Mouse (Mus musculus) E14TG2a.4 (cell line): ENCODE results near the gene Nipsnap3b.

ENCODE experiments used
- H3K27me3 ChIP-seq: 2 replicates; pipeline ENCODE4 v1.6.1; 2014; ENCODE audit warnings: low read length, control low read depth; ENCODE audit not compliant: insufficient read depth
- H3K36me3 ChIP-seq: 2 replicates; pipeline ENCODE4 v1.6.1; 2014; ENCODE audit warnings: low read length, control low read depth; ENCODE audit not compliant: insufficient read depth
- H3K4me1 ChIP-seq: replicated peaks from 2 replicates; pipeline ENCODE4 v1.6.1; 2014; ENCODE audit warnings: low read depth, low read length, control low read depth
- H3K4me3 ChIP-seq: replicated peaks from 2 replicates; pipeline ENCODE4 v1.5.1; 2014; ENCODE audit warnings: mild to moderate bottlenecking, low read length
- H3K9me3 ChIP-seq: 2 replicates; pipeline ENCODE4 v1.6.1; 2014; ENCODE audit warnings: low read length, control low read depth
- CTCF ChIP-seq: conservative IDR thresholded peaks from 2 replicates; pipeline ENCODE4 v1.5.1; 2014; ENCODE audit warnings: low read length
- NANOG ChIP-seq: IDR thresholded peaks from 2 replicates; pipeline ENCODE4 v1.6.1; 2014; ENCODE audit warnings: borderline replicate concordance, low read length, mixed read lengths
- POU5F1 ChIP-seq: IDR thresholded peaks from 2 replicates; pipeline ENCODE4 v1.6.1; 2014; ENCODE audit warnings: low read length, borderline replicate concordance

The Nipsnap3b gene

GRCm38 (mm10) chr4:53014421-53014820, 2.7 kb downstream of the Nipsnap3b start:
- H3K4me3 ChIP-seq: no peak overlapping the region
- TF ChIP-seq CTCF (no peak), POU5F1 (no peak), NANOG (no peak)
- peaks cover 17% of the 10 kb centered on the region for H3K9me3 ChIP-seq
- peaks cover 26% of the 10 kb centered on the region for H3K4me1 ChIP-seq
- no peaks in the 10 kb centered on the region for H3K27me3 ChIP-seq
- peaks cover 50% of the 10 kb centered on the region for H3K36me3 ChIP-seq

- Histone ChIP-seq H3K4me1 (peaks cover 26% of the 10 kb centered on the region), H3K4me3 (no peak overlapping the region), H3K9me3 (peaks cover 17% of the 10 kb centered on the region), H3K36me3 (peaks cover 56% of the 10 kb centered on the region), H3K27me3 (no peaks in the 10 kb centered on the region)
- TF ChIP-seq CTCF (no peak), POU5F1 (no peak), NANOG (no peak)
Measured at GRCm38 (mm10) chr4:53015024-53015423, 3.3 kb downstream of the Nipsnap3b start.

- no peak overlapping the region for H3K4me3 ChIP-seq
- peaks cover 7% of the 10 kb centered on the region for H3K4me1 ChIP-seq
- peaks cover 17% of the 10 kb centered on the region for H3K9me3 ChIP-seq
- TF ChIP-seq POU5F1: no peak
- peaks cover 81% of the 10 kb centered on the region for H3K36me3 ChIP-seq
- H3K27me3 ChIP-seq: no peaks in the 10 kb centered on the region
Measured at GRCm38 (mm10) chr4:53018392-53018791, 6.7 kb downstream of the Nipsnap3b start.

GRCm38 (mm10) chr4:53023189-53023925, 11.7 kb downstream of the Nipsnap3b start:
- Histone ChIP-seq H3K27me3 (no peaks in the 10 kb centered on the region), H3K9me3 (0 out of 2 replicates have a peak, but pooled peaks cover under 1% of the 10 kb centered on the region), H3K4me3 (no peak overlapping the region), H3K36me3 (peaks cover 43% of the 10 kb centered on the region), H3K4me1 (no peaks in the 10 kb centered on the region)
- TF ChIP-seq NANOG (no peak), CTCF (no peak), POU5F1 (no peak)

GRCm38 (mm10) chr4:53024397-53024796, 12.7 kb downstream of the Nipsnap3b start:
- no peak for TF ChIP-seq CTCF
- TF ChIP-seq NANOG: no peak
- TF ChIP-seq POU5F1: no peak
- Histone ChIP-seq H3K27me3 (no peaks in the 10 kb centered on the region), H3K36me3 (peaks cover 36% of the 10 kb centered on the region), H3K4me1 (peaks cover 3% of the 10 kb centered on the region; the same call in 1 of the 2 replicates), H3K9me3 (no peaks in the 10 kb centered on the region), H3K4me3 (no peak overlapping the region)

GRCm38 (mm10) chr4:53027811-53028210, 16.1 kb downstream of the Nipsnap3b start:
- Histone ChIP-seq H3K4me1 (peaks cover 3% of the 10 kb centered on the region; the same call in 1 of the 2 replicates), H3K27me3 (no peaks in the 10 kb centered on the region), H3K36me3 (peaks cover 10% of the 10 kb centered on the region), H3K9me3 (no peaks in the 10 kb centered on the region), H3K4me3 (no peak overlapping the region)
- no peak for TF ChIP-seq POU5F1
- no peak for TF ChIP-seq CTCF
- TF ChIP-seq NANOG: no peak

- TF ChIP-seq NANOG (no peak), CTCF (no peak), POU5F1 (no peak)
- Histone ChIP-seq H3K4me1 (peaks cover 3% of the 10 kb centered on the region; the same call in 1 of the 2 replicates), H3K27me3 (no peaks in the 10 kb centered on the region), H3K9me3 (no peaks in the 10 kb centered on the region), H3K36me3 (peaks cover 25% of the 10 kb centered on the region), H3K4me3 (no peak overlapping the region)
Measured at GRCm38 (mm10) chr4:53030326-53030948, 18.8 kb downstream of the Nipsnap3b start.

GRCm38 (mm10) chr4:53043819-53044218, 32.1 kb downstream of the Nipsnap3b start:
- TF ChIP-seq POU5F1: no peak
- no peak for TF ChIP-seq CTCF
- TF ChIP-seq NANOG: no peak

GRCm38 (mm10) chr4:53045807-53046206, 34.1 kb downstream of the Nipsnap3b start:
- no peaks in the 10 kb centered on the region for H3K27me3 ChIP-seq
- H3K4me1 ChIP-seq: peaks cover 7% of the 10 kb centered on the region
- no peak overlapping the region for H3K4me3 ChIP-seq
- H3K9me3 ChIP-seq: no peaks in the 10 kb centered on the region
- no peak for TF ChIP-seq NANOG
- peaks cover 54% of the 10 kb centered on the region for H3K36me3 ChIP-seq

More at GRCm38 (mm10) chr4:53043819-53044218, 32.1 kb downstream of the Nipsnap3b start:
- Histone ChIP-seq H3K4me1 (peaks cover 7% of the 10 kb centered on the region), H3K4me3 (no peak overlapping the region), H3K36me3 (peaks cover 53% of the 10 kb centered on the region), H3K9me3 (no peaks in the 10 kb centered on the region), H3K27me3 (no peaks in the 10 kb centered on the region)
